Mouse (Mus musculus) hindbrain, postnatal 0 days (tissue): ENCODE measurements at regions not wholly inside any gene's neighbourhood (a gene's known extent, or its start where the extent isn't known, plus 50 kb on each side); places are given as distances from the start of the nearest gene placed in this dataset.

Experiments
- ATAC-seq: fragments of 200-750 bp; cut with Nextera tagmentation; 2 replicates; pipeline ENCODE4 v1.8.0; 2017; ENCODE audit warnings: mild to moderate bottlenecking, moderate TSS enrichment, moderate library complexity
- DNase-seq: peaks from one replicate; pipeline ENCODE4 v3.0.0-alpha.2; 2015; ENCODE audit warnings: low spot score
- H3K27ac ChIP-seq: fragments of 300-500 bp; sonication (generic); 2 replicates; pipeline ENCODE4 v1.5.1; 2014; ENCODE audit warnings: mild to moderate bottlenecking
- H3K27me3 ChIP-seq: fragments of 300-500 bp; sonication (generic); 2 replicates; pipeline ENCODE4 v1.6.1; 2014; ENCODE audit warnings: low read length, mixed read lengths; ENCODE audit not compliant: insufficient read depth
- H3K36me3 ChIP-seq: fragments of 300-500 bp; sonication (generic); 2 replicates; pipeline ENCODE4 v1.6.1; 2014; ENCODE audit warnings: low read length, mixed read lengths; ENCODE audit not compliant: insufficient read depth
- H3K4me1 ChIP-seq: fragments of 300-500 bp; sonication (generic); 2 replicates; pipeline ENCODE4 v1.6.1; 2014; ENCODE audit warnings: antibody characterized with exemption, low read length, mixed read lengths; ENCODE audit not compliant: insufficient read depth
- H3K4me2 ChIP-seq: fragments of 300-500 bp; sonication (generic); 2 replicates; pipeline ENCODE4 v1.6.1; 2014; ENCODE audit warnings: low read depth, mild to moderate bottlenecking, low read length, moderate library complexity, mixed read lengths
- H3K4me3 ChIP-seq: fragments of 300-500 bp; sonication (generic); 2 replicates; pipeline ENCODE4 v1.5.1; 2014; ENCODE audit warnings: low read length
- H3K9ac ChIP-seq: fragments of 300-500 bp; sonication (generic); replicated peaks from 2 replicates; pipeline ENCODE4 v1.6.1; 2014; ENCODE audit warnings: mild to moderate bottlenecking, low read length, moderate library complexity, mixed read lengths
- H3K9me3 ChIP-seq: fragments of 300-500 bp; sonication (generic); 2 replicates; pipeline ENCODE4 v1.6.1; 2016; ENCODE audit warnings: low read length, mixed read lengths
- CTCF ChIP-seq: IDR thresholded peaks from 2 replicates; pipeline ENCODE4 v1.5.1; 2016; ENCODE audit warnings: antibody characterized with exemption, control low read depth, low read depth
- WGBS: fragments of 180-500 bp; shearing (Covaris S2); extraction: QIAGEN DNeasy Blood & Tissue Kit; methylation state at CpG from one replicate; pipeline ENCODE4 v1.1.7; 2014; 5-methylcytosine and 5-hydroxymethylcytosine counted together

- DNase-seq (no peak), ATAC-seq (no peak)
- Histone ChIP-seq H3K4me3 (no peak overlapping the region), H3K27ac (no peak overlapping the region), H3K36me3 (no peaks in the 10 kb centered on the region), H3K27me3 (no peaks in the 10 kb centered on the region), H3K9me3 (no peaks in the 10 kb centered on the region), H3K4me1 (no peaks in the 10 kb centered on the region), H3K4me2 (no peak overlapping the region), H3K9ac (no peak overlapping the region)
- WGBS, result 86% methylated on average over 13 of the region's 13 CpGs
- TF ChIP-seq CTCF, result no peak
These were observed 157.5 kb downstream of the Evx1 start for GRCm38 (mm10) chr6:52470831-52471230.

GRCm38 (mm10) chr6:52471384-52471957 lies 158.2 kb downstream of the Evx1 start:
- 93% methylated on average over 1 of the region's 1 CpGs for WGBS
- no peak for ATAC-seq
- Histone ChIP-seq H3K27me3 (no peaks in the 10 kb centered on the region), H3K9me3 (no peaks in the 10 kb centered on the region), H3K4me3 (no peak overlapping the region), H3K4me1 (no peaks in the 10 kb centered on the region), H3K4me2 (no peak overlapping the region), H3K36me3 (no peaks in the 10 kb centered on the region), H3K9ac (no peak overlapping the region), H3K27ac (no peak overlapping the region)
- no peak for DNase-seq
- no peak for TF ChIP-seq CTCF

GRCm38 (mm10) chr6:52472008-52472407 lies 158.7 kb downstream of the Evx1 start:
- DNase-seq, result no peak
- TF ChIP-seq CTCF, result no peak
- no peak for ATAC-seq
- no peak overlapping the region for H3K9ac ChIP-seq
- no peak overlapping the region for H3K4me2 ChIP-seq
- no peak overlapping the region for H3K27ac ChIP-seq
- no peaks in the 10 kb centered on the region for H3K36me3 ChIP-seq
- H3K9me3 ChIP-seq, result no peaks in the 10 kb centered on the region
- no peaks in the 10 kb centered on the region for H3K4me1 ChIP-seq
- H3K27me3 ChIP-seq, result no peaks in the 10 kb centered on the region
- no peak overlapping the region for H3K4me3 ChIP-seq
- 87% methylated on average over 4 of the region's 4 CpGs for WGBS

- Histone ChIP-seq H3K36me3 (no peaks in the 10 kb centered on the region), H3K9me3 (no peaks in the 10 kb centered on the region), H3K4me2 (no peak overlapping the region), H3K27me3 (no peaks in the 10 kb centered on the region), H3K4me1 (no peaks in the 10 kb centered on the region), H3K27ac (no peak overlapping the region), H3K9ac (no peak overlapping the region), H3K4me3 (no peak overlapping the region)
- 52% methylated on average over 12 of the region's 12 CpGs for WGBS
- DNase-seq, result no peak
- no peak for ATAC-seq
- TF ChIP-seq CTCF, result no peak
These were observed 159.8 kb downstream of the Evx1 start for GRCm38 (mm10) chr6:52473042-52473589.

- Histone ChIP-seq H3K27ac (no peak overlapping the region), H3K4me2 (no peak overlapping the region), H3K4me3 (no peak overlapping the region), H3K27me3 (no peaks in the 10 kb centered on the region), H3K9me3 (no peaks in the 10 kb centered on the region), H3K4me1 (no peaks in the 10 kb centered on the region), H3K36me3 (no peaks in the 10 kb centered on the region), H3K9ac (no peak overlapping the region)
- no peak for DNase-seq
- no peak for TF ChIP-seq CTCF
- WGBS, result 30% methylated on average over 11 of the region's 11 CpGs
- ATAC-seq, result no peak
These were observed 160.6 kb downstream of the Evx1 start for GRCm38 (mm10) chr6:52473924-52474323.

DNA sequence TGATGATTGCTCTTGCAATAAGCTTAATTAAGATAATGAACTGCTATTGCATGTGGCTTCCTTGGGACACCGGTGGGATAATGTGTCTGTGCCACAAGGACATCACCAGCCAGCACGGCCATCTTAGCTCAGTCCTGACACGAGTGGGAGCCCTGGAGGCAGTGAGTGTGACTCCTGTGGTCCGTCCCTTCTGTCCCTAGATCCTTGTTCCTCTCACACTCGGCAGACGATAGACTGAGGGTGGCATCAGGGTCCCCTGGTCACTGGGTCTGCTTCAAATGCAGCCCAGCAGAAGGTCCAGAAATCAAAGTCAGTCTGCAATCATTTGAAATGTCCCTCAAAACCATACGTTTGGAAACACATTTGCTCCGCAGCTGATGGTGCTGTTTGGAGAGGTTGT lies 162.4 kb downstream of the Evx1 start:
- Histone ChIP-seq H3K9me3 (no peaks in the 10 kb centered on the region), H3K27ac (no peak overlapping the region), H3K36me3 (no peaks in the 10 kb centered on the region), H3K27me3 (no peaks in the 10 kb centered on the region), H3K4me3 (no peak overlapping the region), H3K4me1 (no peaks in the 10 kb centered on the region), H3K4me2 (no peak overlapping the region), H3K9ac (no peak overlapping the region)
- DNase-seq (no peak), ATAC-seq (no peak)
- 83% methylated on average over 8 of the region's 8 CpGs for WGBS
- TF ChIP-seq CTCF, result no peak

- WGBS, result 74% methylated on average over 7 of the region's 7 CpGs
- Histone ChIP-seq H3K9me3 (no peaks in the 10 kb centered on the region), H3K27me3 (no peaks in the 10 kb centered on the region), H3K4me3 (no peak overlapping the region), H3K4me1 (no peaks in the 10 kb centered on the region), H3K4me2 (no peak overlapping the region), H3K27ac (no peak overlapping the region), H3K9ac (no peak overlapping the region), H3K36me3 (no peaks in the 10 kb centered on the region)
- DNase-seq (no peak), ATAC-seq (no peak)
- no peak for TF ChIP-seq CTCF
These were observed 163.3 kb downstream of the Hibadh start for GRCm38 (mm10) chr6:52476907-52477306.
